Mouse (Mus musculus) cerebellum, adult 11 months (tissue): ENCODE data around the gene Gp9.
A peak's percentile ranks its signal among the peaks of the same experiment; 100 is the strongest.

ENCODE experiments used
- DNase-seq: peaks from one replicate; pipeline ENCODE4 v3.0.0; 2022

The Gp9 gene

GRCm38 (mm10) chr6:87788266-87788895 lies 10.5 kb downstream of the Gp9 start:
- no peak for DNase-seq

GRCm38 (mm10) chr6:87788896-87789587 lies 11.2 kb downstream of the Gp9 start:
- DNase-seq, result no peak

DNA sequence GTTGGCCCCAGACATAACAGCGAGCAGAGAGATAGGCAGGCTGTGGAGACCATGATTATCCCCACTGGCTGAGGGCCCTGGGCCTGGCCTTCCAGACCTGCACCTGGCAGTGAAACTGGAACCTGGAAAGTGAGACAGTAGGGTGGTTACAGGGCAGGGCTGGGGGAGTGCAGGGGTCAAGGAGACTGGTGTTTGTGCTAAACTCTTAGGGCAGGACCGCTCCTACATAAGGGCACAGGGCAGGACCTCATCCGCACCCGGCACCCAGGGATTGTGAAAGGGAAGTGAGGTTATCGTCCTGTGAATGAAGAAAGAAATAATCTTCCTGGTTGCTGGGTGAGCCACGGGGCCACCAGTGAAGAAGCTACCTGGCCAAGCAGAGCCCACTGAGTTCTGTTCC lies 11.9 kb downstream of the Gp9 start:
- DNase-seq, result no peak

DNA sequence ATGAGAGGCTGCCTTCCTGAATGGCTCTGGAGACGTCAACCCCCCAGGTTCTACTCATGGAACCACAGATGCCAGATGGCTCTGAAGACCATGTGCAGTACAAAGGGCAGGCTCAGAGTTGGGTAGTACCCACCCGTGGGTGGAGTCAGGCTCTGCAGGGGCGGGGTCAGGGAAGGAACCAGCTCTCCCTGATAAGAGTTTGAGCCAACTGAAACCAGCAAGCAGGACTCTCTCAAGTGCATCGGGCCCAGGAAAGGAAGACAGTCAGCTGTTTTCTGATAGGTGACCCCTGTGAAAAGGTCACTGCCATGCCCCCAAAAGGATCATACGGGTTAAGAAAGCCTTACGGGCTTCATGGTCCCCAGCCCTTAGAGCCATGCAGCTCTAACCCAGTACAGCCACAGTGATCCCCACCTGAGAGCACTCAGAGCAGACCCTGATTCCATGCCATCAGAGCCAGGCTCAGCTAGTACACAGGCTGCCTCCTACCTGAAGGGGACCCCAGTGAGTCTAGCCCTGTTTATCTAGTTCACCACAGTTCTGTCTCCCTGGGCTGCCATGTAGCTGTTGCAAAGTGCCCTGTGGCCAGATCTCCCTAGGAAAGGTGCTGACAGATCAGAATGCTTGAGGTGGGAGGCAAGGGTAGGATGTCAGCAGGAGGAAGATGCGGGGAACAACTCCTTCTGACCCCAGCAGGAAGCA lies 13.1 kb downstream of the Gp9 start:
- no peak for DNase-seq

DNA sequence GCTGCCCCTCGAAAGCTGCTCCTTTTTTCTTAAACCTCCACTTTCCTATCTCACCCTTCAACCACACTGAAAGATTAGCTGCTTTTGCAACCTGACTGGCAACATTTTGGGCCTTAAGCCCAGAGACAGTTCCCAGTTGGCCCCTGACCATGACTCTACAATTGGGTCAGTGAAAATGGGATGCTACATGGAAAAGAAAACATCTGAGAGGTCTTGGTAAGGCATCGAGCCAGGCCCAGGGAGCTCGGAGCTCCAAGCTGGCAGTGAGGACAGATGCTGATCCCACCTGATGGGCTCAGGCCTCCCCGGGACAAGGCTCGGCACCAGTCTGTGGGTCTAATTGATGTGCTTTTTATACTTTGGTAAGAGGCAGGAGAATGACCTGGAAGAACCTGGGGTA lies 14.0 kb downstream of the Gp9 start:
- DNase-seq, result peak; percentile 26

DNA sequence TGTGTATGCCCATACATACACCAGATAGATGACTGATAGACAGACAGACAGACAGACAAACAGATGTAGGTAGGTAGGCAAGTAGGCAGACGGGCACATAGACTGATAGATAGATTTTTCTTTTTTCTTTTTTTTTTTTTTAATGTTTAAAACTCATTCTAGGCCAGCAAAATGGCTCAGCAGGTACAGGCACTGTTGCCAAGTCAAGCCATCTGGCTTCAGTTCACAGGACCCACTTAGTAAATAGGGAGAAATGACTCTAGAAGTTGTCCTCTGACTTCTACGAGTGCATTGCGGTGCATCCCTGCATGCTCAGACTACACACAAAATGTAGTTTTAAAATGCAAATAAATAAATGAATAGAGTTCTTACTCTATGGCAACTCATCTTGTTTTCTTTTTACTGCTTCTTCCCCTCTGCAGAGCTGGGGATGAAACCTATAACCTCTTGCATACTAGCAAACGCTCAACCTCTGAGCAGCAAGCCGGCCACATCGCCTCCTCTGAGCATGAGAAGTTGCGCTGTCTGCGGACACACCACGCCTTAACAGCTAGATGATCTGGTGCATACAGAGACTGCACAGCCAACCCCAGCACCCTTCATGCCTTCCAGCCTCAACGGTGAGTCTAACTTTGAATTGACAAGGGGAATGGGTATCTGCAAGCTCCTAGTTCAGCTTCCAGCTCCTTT lies 16.1 kb downstream of the Gp9 start:
- DNase-seq, result peak; percentile 77

DNA sequence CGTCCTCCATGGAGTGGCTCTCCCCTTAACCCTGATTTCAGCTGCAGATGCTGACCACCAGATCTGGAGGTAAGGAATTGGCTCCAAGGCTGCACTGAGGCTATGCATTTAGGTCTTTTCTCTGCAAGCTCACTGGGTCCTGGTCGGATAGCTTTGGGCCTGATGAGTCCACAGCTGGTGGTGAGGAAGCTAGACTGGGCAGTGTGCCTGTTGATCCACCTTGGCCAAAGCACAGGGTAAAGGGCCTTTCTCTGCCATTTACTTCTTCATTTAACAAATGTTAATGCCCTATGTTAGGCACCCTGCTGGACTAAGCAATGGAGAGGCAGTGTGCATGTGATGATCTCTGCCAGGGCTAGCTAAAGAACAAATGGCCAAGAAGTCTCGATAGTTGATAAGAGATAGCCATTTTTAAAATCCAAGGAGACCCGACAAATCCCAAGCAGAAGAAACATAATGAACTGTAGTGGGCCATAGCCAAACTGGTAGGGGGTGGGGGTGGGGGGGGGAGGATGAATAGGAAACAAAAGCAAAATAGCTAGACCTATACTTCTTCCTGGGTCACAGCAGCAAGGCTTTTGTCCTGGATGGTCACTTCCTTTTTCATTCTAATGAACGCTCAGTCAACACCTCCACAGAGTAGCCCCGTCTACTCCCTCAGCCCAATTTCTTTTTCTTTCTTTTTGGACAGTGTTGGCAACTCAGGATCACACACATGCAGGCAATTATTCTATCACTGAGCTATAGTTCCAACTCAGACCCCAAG lies 17.7 kb downstream of the Gp9 start:
- peak; percentile 61 for DNase-seq

GRCm38 (mm10) chr6:87796251-87796880 lies 18.5 kb downstream of the Gp9 start:
- DNase-seq, result no peak

- DNase-seq, result no peak
Observed at GRCm38 (mm10) chr6:87797321-87797720, 19.4 kb downstream of the Gp9 start.

DNA sequence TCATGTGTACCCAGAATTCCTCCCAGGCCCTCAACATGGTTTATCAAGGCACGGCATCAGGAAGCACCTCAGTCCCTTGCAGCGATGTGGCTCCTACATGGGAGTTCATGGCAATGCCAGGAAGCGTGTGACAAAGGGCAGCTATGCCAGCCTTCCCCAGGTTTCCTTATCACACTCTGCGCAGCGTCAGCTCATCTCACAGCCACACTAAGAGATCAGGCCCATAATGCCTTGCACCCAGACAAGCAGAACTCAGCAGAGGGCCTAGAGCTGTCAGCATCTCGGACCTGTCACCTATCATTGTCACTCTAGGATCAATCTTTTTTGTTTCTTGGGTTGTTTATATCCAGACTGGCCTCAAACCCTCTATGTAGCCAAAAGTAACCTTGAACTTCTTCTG lies 21.7 kb downstream of the Gp9 start:
- DNase-seq, result no peak

DNA sequence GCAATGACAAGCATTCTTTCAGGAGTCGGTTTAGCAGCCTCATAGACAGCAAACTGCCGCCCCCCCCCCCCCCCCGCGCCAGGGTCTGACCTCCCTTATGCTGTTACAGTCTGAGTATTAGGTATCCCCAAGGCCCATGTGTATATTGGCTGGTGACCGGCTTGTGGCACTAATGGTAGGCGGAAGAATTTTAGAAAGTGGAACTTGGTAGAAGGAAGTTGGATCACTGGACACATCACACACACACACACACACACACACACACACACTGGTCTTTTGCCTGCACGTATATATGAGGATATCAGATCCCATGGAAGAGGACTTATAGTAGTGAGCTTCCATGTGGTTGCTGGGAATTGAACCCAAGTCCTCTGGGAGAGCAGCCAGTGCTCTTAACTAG lies 24.6 kb downstream of the Gp9 start:
- no peak for DNase-seq

- DNase-seq, result no peak
Observed at GRCm38 (mm10) chr6:87804036-87804435, 26.2 kb downstream of the Gp9 start.

DNA sequence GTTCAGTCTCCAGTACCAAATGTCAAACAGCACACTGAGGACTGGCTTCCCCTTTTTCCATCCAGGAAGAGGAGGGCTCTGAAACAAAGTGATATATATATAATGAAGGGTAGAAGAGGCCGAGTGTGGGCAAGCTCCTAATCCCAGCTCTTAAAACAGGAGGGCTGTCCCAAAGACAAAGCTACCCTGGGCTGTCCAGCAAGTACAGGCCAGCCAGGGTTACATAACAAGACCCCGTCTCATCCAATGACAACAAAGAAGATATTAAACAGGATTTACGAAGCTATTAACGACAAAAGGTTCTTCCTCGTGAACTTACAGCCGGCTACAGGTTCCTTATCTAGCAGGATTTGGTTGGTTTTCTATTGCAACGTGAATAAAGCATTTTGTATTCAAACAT lies 27.0 kb downstream of the Gp9 start:
- no peak for DNase-seq

DNA sequence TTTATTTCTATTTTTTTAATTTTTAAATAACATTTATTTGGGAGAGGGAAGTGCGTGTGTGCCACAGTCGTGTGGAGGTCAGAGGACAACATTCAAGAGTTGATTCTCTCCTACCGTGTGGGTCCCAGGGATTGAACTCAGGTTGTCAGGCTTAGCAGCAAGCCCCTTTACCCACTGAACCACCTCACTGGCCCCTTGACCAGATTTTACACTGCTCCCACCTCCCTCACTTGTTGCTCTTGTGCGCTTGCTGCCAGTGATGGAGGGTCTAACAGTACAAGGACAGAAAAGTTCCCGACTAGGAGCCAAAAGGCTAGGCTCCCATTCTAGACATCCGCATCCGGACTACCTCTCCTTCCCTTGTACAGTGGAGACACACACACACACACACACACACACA lies 27.6 kb downstream of the Gp9 start:
- no peak for DNase-seq

- no peak for DNase-seq
Observed at GRCm38 (mm10) chr6:87806028-87806427, 28.2 kb downstream of the Gp9 start.

- DNase-seq, result no peak
Observed at GRCm38 (mm10) chr6:87806857-87807256, 29.0 kb downstream of the Gp9 start.

DNA sequence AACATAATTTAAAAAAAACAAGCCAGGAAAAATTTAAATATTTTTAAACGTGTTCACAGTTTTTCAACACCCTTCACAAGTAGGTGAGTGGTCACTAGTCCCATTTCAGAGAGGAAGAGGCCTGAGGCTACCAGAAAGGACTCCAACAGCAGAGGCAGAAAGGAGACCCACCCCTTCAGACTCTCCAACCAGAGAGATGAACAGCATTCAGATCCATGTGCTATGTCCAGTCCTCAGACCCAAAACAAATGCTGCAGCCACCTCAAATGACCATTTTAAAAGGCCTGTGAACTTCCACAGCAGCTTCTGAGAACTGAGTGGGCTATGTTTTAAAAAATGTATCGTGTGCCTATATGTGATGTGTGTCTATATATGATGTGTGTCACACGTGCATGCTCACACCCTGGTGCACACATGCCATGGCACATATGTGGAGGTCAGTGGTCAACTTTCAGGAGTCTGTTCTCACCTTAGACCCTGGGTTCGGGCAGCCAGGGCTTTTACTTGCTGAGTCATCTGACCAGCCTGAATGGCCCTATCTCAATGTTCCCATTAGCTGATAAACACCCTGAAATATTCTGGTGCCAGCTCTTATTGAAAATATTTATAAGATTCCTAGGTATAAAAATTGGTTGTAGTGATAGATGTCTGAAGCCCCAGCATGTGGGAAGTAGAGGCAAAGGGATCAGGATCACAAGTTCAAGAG lies 30.0 kb downstream of the Gp9 start:
- DNase-seq, result no peak

- no peak for DNase-seq
Observed at GRCm38 (mm10) chr6:87808521-87808920, 30.6 kb downstream of the Gp9 start.

DNA sequence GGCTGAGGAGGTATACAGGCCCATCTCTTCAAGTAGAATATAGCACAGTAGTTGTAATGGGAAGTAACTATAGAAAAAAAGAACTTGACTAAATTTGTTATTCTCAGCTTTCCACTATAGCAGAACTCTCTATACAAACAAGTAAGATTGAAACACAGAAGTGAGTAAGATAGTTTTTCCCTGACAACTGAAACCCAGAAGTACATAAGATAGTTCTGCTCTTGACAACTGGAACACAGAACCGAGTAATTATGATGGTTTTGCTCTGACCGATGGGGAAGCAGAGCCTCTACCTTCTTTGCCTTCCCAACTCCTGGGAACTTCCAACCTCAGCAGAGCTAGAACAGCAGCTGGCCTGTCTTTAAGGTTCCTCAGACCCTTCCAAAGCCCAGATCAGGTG lies 31.3 kb downstream of the Gp9 start:
- DNase-seq, result no peak

- peak; percentile 34 for DNase-seq
Observed at GRCm38 (mm10) chr6:87809651-87810161, 31.8 kb downstream of the Gp9 start.

DNA sequence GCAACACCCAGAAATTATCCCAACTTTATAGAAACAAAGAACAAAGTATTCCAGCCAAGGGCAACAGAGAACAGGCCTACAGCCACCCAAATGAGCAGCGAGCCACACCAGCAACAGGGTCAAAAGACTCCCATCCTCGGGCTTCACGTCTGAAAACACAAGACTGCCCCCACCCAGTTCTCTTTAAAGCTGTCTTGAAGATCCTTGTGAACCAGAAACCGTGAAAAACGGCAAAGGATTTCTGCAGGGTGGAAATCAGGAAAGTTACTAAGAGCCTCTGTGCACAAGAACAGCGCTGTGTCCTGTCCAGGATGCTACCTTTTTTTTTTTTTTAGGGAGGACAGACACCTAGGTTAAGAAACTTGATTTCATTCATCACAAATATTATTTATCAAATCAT lies 32.4 kb downstream of the Gp9 start:
- no peak for DNase-seq
